Mouse (Mus musculus) ES-Bruce4 (cell line): ENCODE data around the gene Ispd.

Experiments used
- CTCF ChIP-seq: IDR thresholded peaks from one replicate; pipeline ENCODE4 v1.8.1; 2011; ENCODE audit warnings: low read depth, low read length
- EP300 ChIP-seq: IDR thresholded peaks from 2 replicates; pipeline ENCODE4 v1.6.1; 2011; ENCODE audit warnings: low read depth, low read length; ENCODE audit not compliant: insufficient read depth

- no peak for TF ChIP-seq CTCF
- no peak for TF ChIP-seq EP300
These were observed 20.6 kb upstream of the Ispd start for GRCm38 (mm10) chr12:36360693-36361092.
